Mouse (Mus musculus) monocyte, adult 5-6 weeks (primary cell): ENCODE data around the gene Nol4l. TPM values are rescaled to one million over a fixed set of nuclear protein-coding genes. Genes with fewer than 3 reads are reported as not detected.

Experiments
- ATAC-seq: fragments of 153-309, 156-312 bp; replicated peaks from 2 replicates; pipeline ENCODE4 v1.8.0; 2017; ENCODE audit warnings: mild to moderate bottlenecking; ENCODE audit not compliant: low TSS enrichment, insufficient number of reproducible peaks, severe bottlenecking, poor library complexity, low FRiP score
- total RNA-seq: library from RNA; stranded (forward); fragments of 200-1000, 200-491, 200-594 nt; gene quantifications from 3 replicates; pipeline ENCODE4 v1.2.3, GENCODE M21; 2017

Gene Nol4l
- total RNA-seq, 1 experiment from 2014 or later = 1.3 TPM

DNA sequence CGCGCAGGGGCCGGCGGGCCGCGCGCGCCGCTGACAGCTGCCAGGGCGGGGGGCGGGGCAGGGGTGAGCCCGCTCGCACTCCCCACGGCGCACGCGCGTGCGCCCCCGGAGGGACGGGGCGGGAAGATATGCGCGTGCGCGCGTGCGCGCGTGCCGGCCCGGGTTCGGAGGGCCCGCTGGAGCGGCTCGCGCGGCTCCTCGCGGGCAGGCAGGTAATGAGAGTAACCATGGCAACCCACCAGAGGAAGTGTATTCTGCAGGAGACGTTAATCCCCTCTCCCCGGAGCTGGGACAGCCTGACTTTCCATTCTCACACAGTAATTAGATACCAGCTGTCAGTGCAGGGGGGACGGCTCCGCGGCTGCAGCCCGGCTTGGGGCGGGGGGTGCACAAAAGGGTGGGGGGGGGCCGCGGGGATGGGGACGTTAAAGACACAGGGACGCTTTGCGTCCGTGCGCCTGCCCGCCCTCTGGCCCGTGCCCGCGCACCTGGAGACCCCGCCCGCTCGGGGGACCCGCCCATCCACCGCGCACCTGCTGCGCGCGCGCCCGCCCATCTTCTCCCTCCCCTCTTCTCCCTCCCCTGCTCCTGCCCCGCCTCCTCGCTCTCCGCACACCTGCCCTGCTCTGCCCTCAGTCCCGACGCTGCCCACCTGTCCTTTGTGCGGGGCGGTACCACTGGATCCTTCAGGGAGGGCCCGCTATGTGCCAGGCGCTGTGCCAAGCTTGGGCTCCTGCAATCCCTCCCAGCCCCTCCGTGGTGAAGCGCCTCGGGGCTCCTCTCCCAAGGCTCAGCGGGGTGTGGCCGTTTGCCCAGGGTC lies 37.0 kb downstream of the Nol4l start, which contains the start of gene 4930404H24Rik:
Gene 4930404H24Rik, plus strand, starts transcription at position 218 of the 820 bp plus-strand sequence.
- no peak for ATAC-seq

DNA sequence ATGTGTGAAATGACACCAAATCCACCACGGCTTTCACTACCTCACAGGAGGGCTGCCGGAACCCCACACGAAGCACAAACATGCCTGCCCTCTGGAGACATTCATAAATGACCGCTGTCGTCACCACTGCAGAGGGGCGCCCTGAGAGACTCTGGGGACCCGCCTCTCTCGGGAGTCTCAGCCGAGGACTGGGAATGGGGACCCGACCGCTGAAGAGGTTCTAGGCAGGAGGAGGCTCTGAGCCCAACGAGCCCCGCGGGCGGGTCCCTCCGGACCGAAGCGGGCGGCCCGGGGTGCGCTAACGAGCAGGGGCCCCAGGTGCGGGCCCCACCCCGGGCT lies 37.6 kb downstream of the Nol4l start:
- no peak for ATAC-seq

DNA sequence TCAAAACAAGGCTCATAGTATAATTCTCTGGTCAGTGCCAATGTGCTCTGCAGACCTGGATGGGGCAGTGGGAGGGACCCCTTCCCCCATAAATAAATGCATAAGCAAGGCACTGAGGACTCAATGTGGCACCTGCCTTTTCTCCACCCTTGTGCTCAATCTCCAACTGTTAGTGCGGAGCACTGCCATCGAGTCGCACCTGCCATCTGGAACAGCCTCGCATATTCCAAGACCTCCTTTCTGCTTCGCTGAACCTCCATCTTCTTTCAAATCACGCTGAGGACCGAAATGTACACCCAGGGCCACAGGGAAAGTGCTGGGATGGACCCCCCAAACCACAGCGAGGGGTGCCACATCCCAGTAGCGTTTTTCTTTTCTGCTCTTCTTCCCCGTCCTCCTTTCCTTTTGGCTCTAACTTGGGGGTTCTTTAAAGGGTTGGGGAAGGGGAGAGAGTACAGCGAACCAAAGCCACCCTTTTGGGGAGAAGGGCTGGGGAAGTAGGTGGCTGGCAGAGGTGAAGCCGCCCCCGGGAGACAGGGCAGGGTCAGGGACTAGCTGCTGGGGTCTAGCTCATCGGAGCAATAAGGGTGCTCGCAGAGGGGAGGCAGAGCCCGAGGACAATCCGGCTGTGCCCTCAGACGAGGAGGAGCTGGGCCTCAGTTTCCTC lies 38.1 kb downstream of the Nol4l start:
- ATAC-seq = no peak

DNA sequence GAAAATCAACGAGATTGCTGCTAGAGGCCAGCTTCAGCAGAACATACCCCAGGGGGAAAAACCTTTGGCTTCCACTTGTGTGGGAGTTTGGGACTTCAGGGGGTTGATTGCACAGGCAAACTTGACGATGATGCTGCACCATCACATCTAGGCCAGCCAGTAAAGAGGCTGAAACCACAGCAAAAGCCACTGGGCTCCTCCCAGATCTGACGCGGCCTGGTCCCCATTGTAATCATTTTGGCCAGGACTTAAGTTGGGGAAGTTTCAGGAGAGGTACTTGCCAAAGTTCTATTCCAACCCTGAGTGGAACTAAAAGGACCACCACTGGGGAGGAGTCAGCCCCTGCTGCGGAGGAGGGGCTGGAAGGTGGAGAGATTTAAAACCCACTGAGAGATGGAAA lies 38.8 kb downstream of the Nol4l start:
- no peak for ATAC-seq

GRCm38 (mm10) chr2:153490116-153490515 lies 39.7 kb downstream of the Nol4l start:
- ATAC-seq = no peak

DNA sequence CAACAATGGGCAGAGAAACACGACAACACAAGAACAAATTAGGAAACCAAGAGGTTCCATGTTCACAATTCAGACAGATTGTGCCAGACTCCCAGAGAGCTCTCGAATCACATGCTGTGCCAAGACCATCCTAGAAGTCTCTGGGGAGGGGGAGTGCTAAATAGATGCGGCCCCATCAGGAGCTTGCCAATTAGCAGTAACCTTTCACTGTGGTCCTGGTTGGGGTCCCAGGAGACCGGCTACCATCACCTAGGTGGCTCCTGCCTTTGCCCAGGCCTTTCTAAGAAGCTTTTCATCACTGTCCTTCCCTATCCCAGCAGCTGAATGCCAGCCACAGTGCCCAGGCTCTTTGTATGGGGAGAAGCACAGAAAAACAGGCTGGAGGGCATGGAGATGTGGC lies 45.7 kb downstream of the Nol4l start:
- no peak for ATAC-seq

- no peak for ATAC-seq
These were observed 46.4 kb downstream of the Nol4l start for GRCm38 (mm10) chr2:153483118-153483983.

- ATAC-seq = no peak
These were observed 48.0 kb downstream of the Nol4l start for GRCm38 (mm10) chr2:153481861-153482120.

- ATAC-seq = no peak
These were observed 48.5 kb downstream of the Nol4l start for GRCm38 (mm10) chr2:153481108-153481860.

DNA sequence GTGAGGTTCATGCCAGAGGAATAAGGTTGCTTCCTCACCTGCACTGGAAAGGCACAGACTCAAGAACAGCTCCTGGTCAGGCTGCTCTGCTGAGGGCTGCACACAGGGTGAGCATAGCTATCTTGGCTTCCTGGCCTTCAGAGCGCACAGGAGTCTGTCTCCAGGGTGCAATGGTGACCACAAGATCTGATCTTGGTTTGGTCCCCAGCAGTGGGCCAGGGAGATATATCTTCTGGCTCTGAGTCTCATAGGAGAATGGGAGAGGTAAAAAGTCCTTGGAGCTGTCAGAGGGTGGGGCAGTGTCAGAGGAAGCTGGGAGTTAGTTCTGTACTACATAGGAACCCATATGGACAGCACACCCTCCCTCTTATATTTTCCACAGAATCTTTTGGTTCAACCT lies 50.3 kb downstream of the Nol4l start:
- ATAC-seq = no peak

DNA sequence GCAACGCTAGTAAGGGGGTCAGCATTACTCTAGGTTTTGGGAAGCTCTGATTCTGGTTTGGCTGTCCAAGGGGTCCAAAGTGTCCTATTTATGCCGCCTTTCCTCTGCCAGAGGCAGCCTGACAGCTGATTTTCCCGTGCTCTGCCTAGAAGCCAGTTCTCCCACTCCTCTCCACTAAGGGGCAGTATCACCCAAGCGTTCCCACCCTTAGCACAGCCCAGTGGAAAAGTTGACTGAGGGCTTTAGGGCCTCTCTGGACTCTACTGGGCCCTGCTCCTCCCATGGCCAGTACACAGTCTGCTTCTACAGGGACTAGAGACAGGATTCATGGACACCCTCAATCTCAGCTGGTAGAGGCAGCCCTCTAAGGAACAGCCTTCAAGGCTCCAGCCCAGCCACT lies 51.2 kb downstream of the Nol4l start:
- ATAC-seq = peak; percentile 57

DNA sequence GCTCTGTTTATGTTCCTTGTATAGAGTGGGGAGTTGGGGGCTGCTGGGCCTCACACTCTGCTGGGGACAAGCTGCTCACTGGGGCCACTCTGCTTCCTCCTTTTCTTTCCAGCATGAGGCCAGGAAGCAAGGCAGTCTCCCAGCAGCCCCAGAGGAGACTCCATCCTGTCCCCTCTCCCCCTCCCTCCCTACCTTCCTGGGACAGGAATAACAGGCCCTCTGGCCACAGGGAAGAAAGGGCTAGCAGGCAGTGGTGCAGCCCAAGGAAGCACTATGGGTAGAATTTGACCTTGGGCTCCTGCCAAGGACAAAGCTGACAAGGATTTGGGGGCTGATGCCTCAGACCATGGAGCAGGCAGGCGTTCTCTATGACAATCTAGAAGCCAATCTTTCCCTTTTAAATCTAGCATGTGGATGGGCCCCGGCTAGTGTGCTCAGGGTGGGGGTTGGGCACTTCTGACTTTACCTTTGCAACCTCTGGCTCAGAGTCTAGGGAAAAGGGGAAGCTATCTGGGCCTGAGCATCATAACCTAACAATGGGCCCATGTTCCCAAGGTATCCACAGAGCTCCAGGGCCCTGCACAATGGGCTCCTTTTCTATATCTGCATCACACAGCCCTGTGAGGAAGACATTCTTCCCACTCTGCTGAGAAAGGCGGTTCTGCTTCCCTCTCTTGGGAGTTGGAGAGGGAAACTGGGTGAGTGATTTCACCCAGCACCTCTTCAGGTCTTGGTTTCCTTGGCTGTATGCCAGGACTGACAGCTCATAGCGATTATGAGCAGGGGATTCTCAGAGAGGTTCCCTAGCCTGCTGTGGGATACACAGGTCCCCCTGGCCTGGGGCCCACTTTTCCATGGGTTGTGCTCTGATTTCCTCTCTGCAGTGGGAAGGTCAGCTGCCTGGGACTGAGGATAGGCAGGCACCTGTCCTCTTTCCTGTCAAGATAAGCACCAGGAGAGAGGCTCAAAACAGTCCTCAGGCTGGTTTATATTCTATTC lies 54.4 kb downstream of the Nol4l start:
- ATAC-seq = no peak

DNA sequence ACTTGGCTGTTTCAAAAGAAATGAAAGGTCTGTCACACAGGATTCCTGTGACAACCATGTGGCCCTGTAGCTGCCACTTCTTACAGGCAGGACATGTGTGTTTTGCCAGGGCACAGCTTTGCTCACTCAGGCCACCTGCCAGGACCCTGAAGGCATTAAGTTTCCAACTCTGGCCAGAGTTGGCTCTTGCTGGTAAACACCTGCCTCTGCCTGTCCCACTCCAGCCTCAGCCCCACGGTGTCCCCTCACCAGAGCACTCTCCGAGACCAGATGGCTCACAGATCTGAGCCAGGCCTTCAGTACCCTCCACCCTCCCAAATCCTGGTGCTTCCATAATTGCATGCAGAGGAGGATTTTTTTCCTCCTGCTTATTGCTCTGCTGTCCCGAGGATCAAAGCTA lies 58.8 kb downstream of the Nol4l start:
- ATAC-seq = no peak

GRCm38 (mm10) chr2:153469764-153470163 lies 60.0 kb downstream of the Nol4l start:
- no peak for ATAC-seq

GRCm38 (mm10) chr2:153469317-153469716 lies 60.5 kb downstream of the Nol4l start:
- ATAC-seq = no peak

DNA sequence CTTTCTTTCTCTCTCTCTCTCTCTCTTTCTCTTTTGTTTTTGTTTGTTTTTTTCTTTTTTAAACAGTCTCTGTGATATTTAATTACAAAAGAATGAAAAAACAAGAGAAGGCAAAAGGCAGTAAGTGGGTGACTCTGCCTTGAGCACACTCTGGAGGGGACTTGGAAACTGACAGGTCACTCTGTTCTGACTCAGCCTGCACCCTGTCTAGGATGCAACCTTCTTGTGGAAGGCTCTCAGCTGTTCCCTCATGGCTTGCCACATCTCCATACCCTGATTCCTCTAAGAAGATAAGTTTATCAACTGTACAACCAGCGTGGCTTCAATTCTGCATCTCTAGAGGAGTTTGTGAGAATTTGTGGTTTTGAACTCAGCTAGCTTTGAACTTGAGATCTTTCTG lies 62.4 kb downstream of the Nol4l start:
- no peak for ATAC-seq

DNA sequence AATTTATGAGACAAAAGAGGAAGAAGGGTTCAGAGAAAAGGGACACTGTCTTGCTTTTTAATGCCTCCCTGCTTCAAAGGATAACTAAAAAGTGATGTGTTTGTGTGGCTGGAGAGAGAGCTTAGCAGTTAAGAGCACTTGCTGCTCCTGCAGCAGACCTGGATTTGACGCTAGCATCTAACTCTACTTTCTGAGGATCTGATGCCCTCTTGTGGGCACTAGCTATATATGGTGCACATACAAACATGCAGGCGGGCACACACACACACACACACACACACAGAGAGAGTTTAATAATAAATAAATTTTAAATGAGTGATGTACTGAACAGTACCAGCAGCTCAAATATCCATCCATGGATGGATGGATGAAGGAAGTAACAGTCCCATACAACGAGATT lies 66.5 kb downstream of the Nol4l start:
- ATAC-seq = no peak

GRCm38 (mm10) chr2:153458022-153458441 lies 71.7 kb downstream of the Nol4l start:
- no peak for ATAC-seq
